Mouse (Mus musculus): ENCODE data around the gene Afg1l. TPM values are rescaled to one million over a fixed set of nuclear protein-coding genes. Genes with fewer than 3 reads are reported as not detected.

Gene Afg1l
- polyA plus RNA-seq, 1 experiment = 21.7 TPM

DNA sequence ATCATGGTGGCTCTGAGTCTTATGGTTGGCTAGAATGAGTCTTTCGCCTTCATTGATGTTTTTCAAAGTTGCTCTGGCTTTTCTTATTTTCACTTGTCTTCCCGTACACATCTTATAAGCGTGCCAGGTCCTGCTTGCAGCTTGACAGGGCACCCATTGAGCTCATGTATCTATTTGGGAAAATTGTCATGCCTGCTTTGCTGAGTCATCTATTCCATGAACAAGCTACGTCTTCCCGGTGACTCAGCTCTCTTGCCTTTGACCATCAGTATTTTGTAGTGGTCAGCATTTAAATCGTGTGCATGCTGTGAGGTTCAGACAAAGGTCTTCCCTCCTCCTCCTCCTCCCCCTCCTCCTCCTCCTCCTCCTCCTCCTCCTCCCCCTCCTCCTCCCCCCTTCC lies 178.9 kb downstream of the Afg1l start:
- no peak overlapping the region for H3K27ac ChIP-seq (ENCODE audit: insufficient read depth, low read depth, low read length)
- no peaks in the 10 kb centered on the region for H3K27me3 ChIP-seq (replicated peaks; ENCODE audit: control insufficient read depth, insufficient read depth, low read length)
- WGBS = 65% methylated on average over 6 of the region's 6 CpGs
- TF ChIP-seq CTCF (conservative IDR thresholded peaks at IDR 0.05; ENCODE audit: insufficient read depth, insufficient read length, low read depth, low read length) = no peak
- TF ChIP-seq POLR2A (IDR thresholded peaks at IDR 0.05; ENCODE audit: low read depth, low read length) = no peak
- H3K36me3 ChIP-seq (ENCODE audit: control insufficient read depth, insufficient read depth, low read length) = no peaks in the 10 kb centered on the region
- no peak overlapping the region for H3K4me3 ChIP-seq (ENCODE audit: insufficient read depth, low read depth, low read length)
- no peak for DNase-seq
- H3K4me1 ChIP-seq (ENCODE audit: control insufficient read depth, insufficient read depth, low read length) = no peaks in the 10 kb centered on the region

DNA sequence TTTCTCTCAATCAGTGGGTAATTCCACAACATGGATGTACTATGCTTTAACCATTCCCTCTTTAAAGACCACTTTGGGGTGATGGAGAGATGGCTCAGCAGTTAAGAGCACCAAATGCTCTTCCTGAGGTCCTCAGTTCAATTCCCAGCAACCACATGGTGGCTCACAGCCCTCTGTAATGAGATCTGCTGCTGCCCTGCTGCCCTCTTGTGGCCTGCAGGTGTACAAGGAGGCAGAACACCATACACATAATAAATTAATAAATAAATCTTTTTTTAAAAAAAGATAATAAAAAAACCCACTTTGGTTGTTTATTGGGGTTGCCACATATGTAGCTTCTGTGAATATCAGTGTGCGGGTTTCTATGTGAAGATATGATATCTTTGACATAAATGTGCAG lies 180.4 kb downstream of the Afg1l start:
- Histone ChIP-seq H3K27me3 (replicated peaks; ENCODE audit: control insufficient read depth, insufficient read depth, low read length) (no peaks in the 10 kb centered on the region), H3K4me1 (ENCODE audit: control insufficient read depth, insufficient read depth, low read length) (no peaks in the 10 kb centered on the region), H3K27ac (ENCODE audit: insufficient read depth, low read depth, low read length) (no peak overlapping the region), H3K4me3 (ENCODE audit: insufficient read depth, low read depth, low read length) (no peak overlapping the region), H3K36me3 (ENCODE audit: control insufficient read depth, insufficient read depth, low read length) (no peaks in the 10 kb centered on the region)
- WGBS = 100% methylated on average over 1 of the region's 1 CpGs
- DNase-seq = no peak
- no peak for TF ChIP-seq POLR2A (IDR thresholded peaks at IDR 0.05; ENCODE audit: low read depth, low read length)
- TF ChIP-seq CTCF (conservative IDR thresholded peaks at IDR 0.05; ENCODE audit: insufficient read depth, insufficient read length, low read depth, low read length) = peak; percentile 51

DNA sequence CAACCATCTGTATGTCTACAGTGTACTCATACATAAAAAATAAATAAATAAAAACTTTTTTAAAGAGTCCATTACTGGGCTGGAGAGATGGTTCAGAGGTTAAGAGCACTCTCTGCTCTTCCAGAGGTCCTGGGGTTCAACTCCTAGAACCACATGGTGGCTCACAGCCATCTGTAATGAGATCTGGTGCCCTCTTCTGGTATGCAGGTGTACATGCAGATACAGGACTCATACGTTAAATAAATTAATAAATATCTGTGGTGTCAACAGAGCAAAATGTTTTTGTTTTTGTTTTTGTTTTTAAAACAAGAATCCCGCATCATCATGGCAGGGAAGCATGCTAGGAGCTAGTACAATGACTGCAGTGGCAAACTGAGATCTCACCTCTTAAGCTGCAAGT lies 181.3 kb downstream of the Afg1l start:
- H3K27me3 ChIP-seq (replicated peaks; ENCODE audit: control insufficient read depth, insufficient read depth, low read length) = no peaks in the 10 kb centered on the region
- 0 out of 2 replicates have a peak, but pooled peaks have one; percentile 20 for TF ChIP-seq CTCF (conservative IDR thresholded peaks at IDR 0.05; ENCODE audit: insufficient read depth, insufficient read length, low read depth, low read length)
- TF ChIP-seq POLR2A (IDR thresholded peaks at IDR 0.05; ENCODE audit: low read depth, low read length) = no peak
- DNase-seq = no peak
- H3K27ac ChIP-seq (ENCODE audit: insufficient read depth, low read depth, low read length) = no peak overlapping the region
- H3K4me3 ChIP-seq (ENCODE audit: insufficient read depth, low read depth, low read length) = no peak overlapping the region
- no peaks in the 10 kb centered on the region for H3K36me3 ChIP-seq (ENCODE audit: control insufficient read depth, insufficient read depth, low read length)
- H3K4me1 ChIP-seq (ENCODE audit: control insufficient read depth, insufficient read depth, low read length) = no peaks in the 10 kb centered on the region
- 77% methylated on average over 2 of the region's 2 CpGs for WGBS

DNA sequence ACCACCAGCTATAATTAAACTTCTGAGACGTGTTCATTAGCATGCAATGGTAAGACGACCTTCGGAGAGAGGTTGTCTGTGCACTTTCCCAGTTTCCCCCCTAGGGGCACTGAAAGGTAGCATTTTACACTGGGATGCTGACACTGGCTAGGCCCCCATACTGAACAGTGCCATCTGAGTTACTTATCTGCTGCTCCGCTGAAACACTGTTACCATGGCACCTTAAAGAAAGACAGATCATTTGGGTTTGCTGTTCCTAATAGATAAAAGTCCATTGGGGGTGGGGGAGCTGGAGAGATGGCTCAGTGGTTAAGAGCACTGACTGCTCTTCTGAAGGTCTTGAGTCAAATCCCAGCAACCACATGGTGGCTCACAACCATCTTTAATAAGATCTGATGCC lies 181.8 kb downstream of the Afg1l start:
- TF ChIP-seq CTCF (conservative IDR thresholded peaks at IDR 0.05; ENCODE audit: insufficient read depth, insufficient read length, low read depth, low read length) = no peak
- no peak for TF ChIP-seq POLR2A (IDR thresholded peaks at IDR 0.05; ENCODE audit: low read depth, low read length)
- Histone ChIP-seq H3K36me3 (ENCODE audit: control insufficient read depth, insufficient read depth, low read length) (no peaks in the 10 kb centered on the region), H3K4me1 (ENCODE audit: control insufficient read depth, insufficient read depth, low read length) (no peaks in the 10 kb centered on the region), H3K27me3 (replicated peaks; ENCODE audit: control insufficient read depth, insufficient read depth, low read length) (no peaks in the 10 kb centered on the region), H3K4me3 (ENCODE audit: insufficient read depth, low read depth, low read length) (no peak overlapping the region), H3K27ac (ENCODE audit: insufficient read depth, low read depth, low read length) (no peak overlapping the region)
- no peak for DNase-seq
- WGBS = 61% methylated on average over 4 of the region's 4 CpGs

DNA sequence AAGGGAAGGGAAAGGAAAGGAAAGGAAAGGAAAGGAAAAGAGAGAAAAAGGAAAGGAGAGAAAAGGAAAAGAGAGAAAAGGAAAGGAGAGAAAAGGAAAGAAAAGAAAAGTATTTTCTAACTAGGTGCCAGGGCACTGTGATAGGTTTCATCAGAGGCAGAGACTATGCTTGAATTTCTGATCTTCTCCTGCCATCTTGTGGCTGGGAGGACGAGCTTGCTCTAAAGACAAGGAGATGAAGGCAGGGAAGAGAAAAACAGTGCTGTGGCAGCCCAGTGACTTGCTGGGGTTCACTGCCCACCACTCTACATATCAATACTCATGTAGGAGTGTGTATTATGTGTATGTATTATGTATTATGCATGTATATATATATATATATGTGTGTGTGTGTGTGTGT lies 183.3 kb downstream of the Afg1l start:
- Histone ChIP-seq H3K27ac (ENCODE audit: insufficient read depth, low read depth, low read length) (no peak overlapping the region), H3K4me3 (ENCODE audit: insufficient read depth, low read depth, low read length) (no peak overlapping the region), H3K4me1 (ENCODE audit: control insufficient read depth, insufficient read depth, low read length) (no peaks in the 10 kb centered on the region), H3K27me3 (replicated peaks; ENCODE audit: control insufficient read depth, insufficient read depth, low read length) (no peaks in the 10 kb centered on the region), H3K36me3 (ENCODE audit: control insufficient read depth, insufficient read depth, low read length) (no peaks in the 10 kb centered on the region)
- peak; percentile 82 for TF ChIP-seq CTCF (conservative IDR thresholded peaks at IDR 0.05; ENCODE audit: insufficient read depth, insufficient read length, low read depth, low read length)
- no peak for TF ChIP-seq POLR2A (IDR thresholded peaks at IDR 0.05; ENCODE audit: low read depth, low read length)
- DNase-seq = peak; percentile 51
- WGBS = 0% methylated on average over 1 of the region's 1 CpGs

DNA sequence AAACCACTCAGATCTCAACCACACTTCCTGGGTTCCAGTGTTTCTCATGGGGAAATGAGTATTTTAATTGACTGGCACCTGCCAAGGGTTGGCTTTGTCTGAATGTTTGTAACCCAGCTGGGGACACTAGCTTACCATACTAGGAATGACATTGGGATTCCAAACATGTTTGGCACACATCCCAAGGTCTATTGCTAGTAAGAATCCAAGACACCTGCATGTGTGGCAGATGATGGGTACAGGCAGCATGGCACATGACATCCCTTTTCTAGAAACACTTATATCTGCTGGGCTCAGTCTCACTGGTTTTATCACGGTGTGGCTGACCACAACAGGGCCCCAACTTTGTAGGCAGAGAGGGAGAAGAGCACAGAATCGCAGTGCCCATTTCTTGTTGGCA lies 184.0 kb downstream of the Afg1l start:
- 61% methylated on average over 2 of the region's 2 CpGs for WGBS

DNA sequence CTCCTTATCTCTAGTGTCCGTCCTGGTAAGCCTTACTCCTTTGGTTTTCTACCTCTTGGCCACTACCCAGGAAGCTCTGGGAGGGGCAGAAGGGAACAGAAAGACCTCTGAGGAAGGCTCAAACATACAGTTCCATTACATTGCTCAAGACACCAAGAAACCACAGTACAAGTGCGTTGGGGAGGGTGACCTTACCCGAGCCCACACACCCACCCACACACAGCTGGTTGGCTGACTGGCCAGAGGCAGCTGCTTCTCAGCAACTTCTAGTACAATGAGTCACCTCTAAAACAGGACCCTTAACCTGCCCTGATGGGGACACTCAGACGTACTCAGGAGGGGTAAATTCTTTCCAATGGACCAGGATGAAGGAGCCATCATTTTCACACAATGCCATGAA lies 184.5 kb downstream of the Afg1l start:
- WGBS = 55% methylated on average over 4 of the region's 4 CpGs
- DNase-seq = no peak

More for the DNA sequence above, 184.0 kb downstream of the Afg1l start:
- Histone ChIP-seq H3K36me3 (ENCODE audit: control insufficient read depth, insufficient read depth, low read length) (no peaks in the 10 kb centered on the region), H3K27me3 (replicated peaks; ENCODE audit: control insufficient read depth, insufficient read depth, low read length) (no peaks in the 10 kb centered on the region), H3K4me3 (ENCODE audit: insufficient read depth, low read depth, low read length) (no peak overlapping the region), H3K4me1 (ENCODE audit: control insufficient read depth, insufficient read depth, low read length) (no peaks in the 10 kb centered on the region), H3K27ac (ENCODE audit: insufficient read depth, low read depth, low read length) (no peak overlapping the region)
- no peak for TF ChIP-seq POLR2A (IDR thresholded peaks at IDR 0.05; ENCODE audit: low read depth, low read length)
- no peak for TF ChIP-seq CTCF (conservative IDR thresholded peaks at IDR 0.05; ENCODE audit: insufficient read depth, insufficient read length, low read depth, low read length)
- DNase-seq = peak; percentile 33

More for the DNA sequence above, 184.5 kb downstream of the Afg1l start:
- Histone ChIP-seq H3K27me3 (replicated peaks; ENCODE audit: control insufficient read depth, insufficient read depth, low read length) (no peaks in the 10 kb centered on the region), H3K4me1 (ENCODE audit: control insufficient read depth, insufficient read depth, low read length) (no peaks in the 10 kb centered on the region), H3K27ac (ENCODE audit: insufficient read depth, low read depth, low read length) (no peak overlapping the region), H3K4me3 (ENCODE audit: insufficient read depth, low read depth, low read length) (no peak overlapping the region), H3K36me3 (ENCODE audit: control insufficient read depth, insufficient read depth, low read length) (no peaks in the 10 kb centered on the region)
- no peak for TF ChIP-seq CTCF (conservative IDR thresholded peaks at IDR 0.05; ENCODE audit: insufficient read depth, insufficient read length, low read depth, low read length)
- no peak for TF ChIP-seq POLR2A (IDR thresholded peaks at IDR 0.05; ENCODE audit: low read depth, low read length)

Measured in kidney, adult 2 months (tissue).